Mouse (Mus musculus) lung, postnatal 4 days (tissue): ENCODE data around the gene Zswim2.
"Not testable (repeated sequence)": the region's sequence is repeated elsewhere in the genome, so short reads cannot be mapped to it uniquely, and the experiment has no call there.

Source experiments
- DNase-seq, 2 experiments: peaks; one replicate each; pipeline ENCODE4 v3.0.0; 2021

The Zswim2 gene

DNA sequence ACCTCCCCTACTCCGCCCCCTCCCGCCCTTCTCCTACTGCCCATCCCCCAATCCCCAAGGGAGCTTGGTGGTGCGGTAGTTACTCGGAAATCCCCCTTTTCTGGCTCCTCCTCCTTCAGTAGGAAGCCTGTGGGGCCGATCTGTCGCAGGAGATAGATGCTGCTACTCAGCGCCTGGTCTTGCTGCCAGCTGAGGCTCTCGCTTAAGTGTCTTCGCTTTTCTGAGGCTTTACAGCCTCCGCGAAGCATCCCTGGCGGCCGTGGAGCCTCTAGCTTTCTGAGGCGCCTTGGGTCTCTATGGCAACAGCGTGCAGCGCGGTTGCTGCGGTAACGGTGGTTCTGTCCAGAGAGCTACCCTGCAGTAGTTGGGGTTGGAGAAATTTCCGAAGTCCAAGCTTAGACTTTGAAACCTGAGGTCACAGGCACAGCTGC, at the start of gene Zswim2:
Gene Zswim2 (minus strand): TSS at position 298 of the 431 bp plus-strand sequence.
- DNase-seq, result peak; percentile 34 to 37

DNA sequence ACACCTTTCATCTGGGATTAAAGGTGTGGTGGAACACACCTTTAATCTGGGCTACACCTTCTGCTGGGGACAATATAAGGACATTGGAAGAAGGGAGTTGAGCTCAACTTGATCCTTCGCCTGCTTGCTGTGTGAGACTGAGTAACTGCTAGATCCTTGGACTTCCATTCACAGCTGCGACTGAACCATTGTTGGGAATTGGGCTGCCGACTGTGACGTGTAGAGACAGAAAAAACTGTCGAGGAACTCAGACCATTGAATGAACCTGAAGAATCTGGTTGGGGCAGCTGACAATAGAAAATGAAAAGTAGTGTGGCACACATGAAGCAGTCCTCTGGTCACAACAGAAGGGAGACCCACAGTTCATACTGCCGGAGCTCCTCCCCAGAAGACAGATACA, 49.2 kb upstream of the Zswim2 start, which contains the start of gene Gm13691:
Gene Gm13691 (plus strand): TSS at position 301 of the 400 bp plus-strand sequence.
- DNase-seq, result not testable (repeated sequence)

DNA sequence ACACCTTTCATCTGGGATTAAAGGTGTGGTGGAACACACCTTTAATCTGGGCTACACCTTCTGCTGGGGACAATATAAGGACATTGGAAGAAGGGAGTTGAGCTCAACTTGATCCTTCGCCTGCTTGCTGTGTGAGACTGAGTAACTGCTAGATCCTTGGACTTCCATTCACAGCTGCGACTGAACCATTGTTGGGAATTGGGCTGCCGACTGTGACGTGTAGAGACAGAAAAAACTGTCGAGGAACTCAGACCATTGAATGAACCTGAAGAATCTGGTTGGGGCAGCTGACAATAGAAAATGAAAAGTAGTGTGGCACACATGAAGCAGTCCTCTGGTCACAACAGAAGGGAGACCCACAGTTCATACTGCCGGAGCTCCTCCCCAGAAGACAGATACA, 43.4 kb upstream of the Zswim2 start, which contains the start of gene Gm13697:
Gene Gm13697 (plus strand): TSS at position 301 of the 400 bp plus-strand sequence.
- not testable (repeated sequence) for DNase-seq

DNA sequence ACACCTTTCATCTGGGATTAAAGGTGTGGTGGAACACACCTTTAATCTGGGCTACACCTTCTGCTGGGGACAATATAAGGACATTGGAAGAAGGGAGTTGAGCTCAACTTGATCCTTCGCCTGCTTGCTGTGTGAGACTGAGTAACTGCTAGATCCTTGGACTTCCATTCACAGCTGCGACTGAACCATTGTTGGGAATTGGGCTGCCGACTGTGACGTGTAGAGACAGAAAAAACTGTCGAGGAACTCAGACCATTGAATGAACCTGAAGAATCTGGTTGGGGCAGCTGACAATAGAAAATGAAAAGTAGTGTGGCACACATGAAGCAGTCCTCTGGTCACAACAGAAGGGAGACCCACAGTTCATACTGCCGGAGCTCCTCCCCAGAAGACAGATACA, 37.6 kb upstream of the Zswim2 start, which contains the start of gene Gm13694:
Gene Gm13694 (plus strand): TSS at position 301 of the 400 bp plus-strand sequence.
- not testable (repeated sequence) for DNase-seq

DNA sequence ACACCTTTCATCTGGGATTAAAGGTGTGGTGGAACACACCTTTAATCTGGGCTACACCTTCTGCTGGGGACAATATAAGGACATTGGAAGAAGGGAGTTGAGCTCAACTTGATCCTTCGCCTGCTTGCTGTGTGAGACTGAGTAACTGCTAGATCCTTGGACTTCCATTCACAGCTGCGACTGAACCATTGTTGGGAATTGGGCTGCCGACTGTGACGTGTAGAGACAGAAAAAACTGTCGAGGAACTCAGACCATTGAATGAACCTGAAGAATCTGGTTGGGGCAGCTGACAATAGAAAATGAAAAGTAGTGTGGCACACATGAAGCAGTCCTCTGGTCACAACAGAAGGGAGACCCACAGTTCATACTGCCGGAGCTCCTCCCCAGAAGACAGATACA, 31.8 kb upstream of the Zswim2 start, which contains the start of gene Gm13696:
Gene Gm13696 (plus strand): TSS at position 301 of the 400 bp plus-strand sequence.
- not testable (repeated sequence) for DNase-seq

DNA sequence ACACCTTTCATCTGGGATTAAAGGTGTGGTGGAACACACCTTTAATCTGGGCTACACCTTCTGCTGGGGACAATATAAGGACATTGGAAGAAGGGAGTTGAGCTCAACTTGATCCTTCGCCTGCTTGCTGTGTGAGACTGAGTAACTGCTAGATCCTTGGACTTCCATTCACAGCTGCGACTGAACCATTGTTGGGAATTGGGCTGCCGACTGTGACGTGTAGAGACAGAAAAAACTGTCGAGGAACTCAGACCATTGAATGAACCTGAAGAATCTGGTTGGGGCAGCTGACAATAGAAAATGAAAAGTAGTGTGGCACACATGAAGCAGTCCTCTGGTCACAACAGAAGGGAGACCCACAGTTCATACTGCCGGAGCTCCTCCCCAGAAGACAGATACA, 26.0 kb upstream of the Zswim2 start, which contains the start of gene Gm13695:
Gene Gm13695 (plus strand): TSS at position 301 of the 400 bp plus-strand sequence.
- DNase-seq, result not testable (repeated sequence)

DNA sequence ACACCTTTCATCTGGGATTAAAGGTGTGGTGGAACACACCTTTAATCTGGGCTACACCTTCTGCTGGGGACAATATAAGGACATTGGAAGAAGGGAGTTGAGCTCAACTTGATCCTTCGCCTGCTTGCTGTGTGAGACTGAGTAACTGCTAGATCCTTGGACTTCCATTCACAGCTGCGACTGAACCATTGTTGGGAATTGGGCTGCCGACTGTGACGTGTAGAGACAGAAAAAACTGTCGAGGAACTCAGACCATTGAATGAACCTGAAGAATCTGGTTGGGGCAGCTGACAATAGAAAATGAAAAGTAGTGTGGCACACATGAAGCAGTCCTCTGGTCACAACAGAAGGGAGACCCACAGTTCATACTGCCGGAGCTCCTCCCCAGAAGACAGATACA, 20.2 kb upstream of the Zswim2 start, which contains the start of gene Gm13693:
Gene Gm13693 (plus strand): TSS at position 301 of the 400 bp plus-strand sequence.
- not testable (repeated sequence) for DNase-seq

DNA sequence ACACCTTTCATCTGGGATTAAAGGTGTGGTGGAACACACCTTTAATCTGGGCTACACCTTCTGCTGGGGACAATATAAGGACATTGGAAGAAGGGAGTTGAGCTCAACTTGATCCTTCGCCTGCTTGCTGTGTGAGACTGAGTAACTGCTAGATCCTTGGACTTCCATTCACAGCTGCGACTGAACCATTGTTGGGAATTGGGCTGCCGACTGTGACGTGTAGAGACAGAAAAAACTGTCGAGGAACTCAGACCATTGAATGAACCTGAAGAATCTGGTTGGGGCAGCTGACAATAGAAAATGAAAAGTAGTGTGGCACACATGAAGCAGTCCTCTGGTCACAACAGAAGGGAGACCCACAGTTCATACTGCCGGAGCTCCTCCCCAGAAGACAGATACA, 14.4 kb upstream of the Zswim2 start, which contains the start of gene Gm13698:
Gene Gm13698 (plus strand): TSS at position 301 of the 400 bp plus-strand sequence.
- DNase-seq, result not testable (repeated sequence)

DNA sequence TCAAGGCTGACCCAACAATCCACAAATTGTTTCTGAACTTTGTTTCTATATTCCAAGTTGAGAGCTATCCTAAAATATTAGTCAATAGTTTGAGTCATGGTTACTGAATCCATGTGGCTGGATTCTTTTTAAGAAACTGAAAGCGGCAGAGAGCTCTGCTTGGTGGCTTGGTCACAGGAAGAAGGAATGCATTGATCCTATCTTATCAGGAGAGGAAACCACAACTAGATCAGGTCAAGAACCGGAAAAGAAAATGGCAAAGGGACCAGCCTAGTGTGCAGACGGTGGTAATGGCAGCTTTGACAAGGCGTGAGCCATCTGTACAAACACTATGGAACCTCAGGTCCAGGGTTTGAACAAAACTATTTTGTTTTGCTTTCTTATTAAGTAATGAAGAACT, 764 bp upstream of the Zswim2 start:
- no peak for DNase-seq

DNA sequence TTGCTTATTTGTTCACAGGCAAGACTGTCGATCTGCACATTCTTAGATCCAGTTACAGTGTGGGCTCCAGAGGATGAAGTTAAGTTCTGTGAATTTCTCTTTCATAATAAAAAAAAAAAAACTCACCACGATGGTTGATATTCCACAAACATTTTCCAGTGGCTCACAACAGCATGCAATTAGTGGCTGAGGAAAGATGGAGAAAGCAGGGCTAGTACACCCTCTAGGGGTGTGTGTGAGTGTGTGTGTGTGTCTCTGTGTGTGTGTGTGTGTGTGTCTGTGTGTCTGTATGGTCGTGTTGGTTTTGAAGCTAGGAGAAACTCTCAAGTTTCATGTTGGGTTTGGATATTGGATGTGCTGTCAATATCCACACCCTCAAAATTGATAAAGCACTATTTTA, 350 bp upstream of the Zswim2 start:
- no peak for DNase-seq

DNA sequence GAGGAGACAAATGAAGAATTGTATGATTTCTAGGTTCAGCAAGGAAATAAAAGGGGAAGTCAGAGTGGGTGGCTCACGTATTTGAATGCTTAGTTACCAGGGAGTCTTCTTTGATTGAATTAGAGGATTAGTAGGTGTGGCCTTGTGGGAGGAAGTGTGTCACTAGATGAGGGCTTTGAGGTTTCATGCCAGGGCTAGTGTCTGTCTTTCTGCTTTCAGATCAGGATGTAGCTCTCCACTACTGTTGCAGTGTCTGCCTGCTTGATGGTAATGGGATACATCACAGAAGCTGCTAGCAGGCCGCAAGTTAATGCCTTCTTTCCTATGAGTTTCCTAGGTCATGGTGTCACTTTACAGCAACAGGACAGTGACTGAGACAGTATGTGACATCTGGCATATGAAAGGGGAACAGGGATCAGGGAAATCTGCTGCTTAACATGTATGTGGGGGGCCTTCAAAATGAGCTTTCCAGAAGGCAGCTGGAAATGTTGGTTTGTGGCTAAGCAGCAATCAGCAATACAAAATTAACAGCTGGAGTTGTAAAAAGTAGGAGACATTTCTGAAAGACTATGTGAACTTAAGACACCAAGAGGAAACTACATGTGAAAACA, 11.4 kb downstream of the Zswim2 start:
- DNase-seq, result no peak

DNA sequence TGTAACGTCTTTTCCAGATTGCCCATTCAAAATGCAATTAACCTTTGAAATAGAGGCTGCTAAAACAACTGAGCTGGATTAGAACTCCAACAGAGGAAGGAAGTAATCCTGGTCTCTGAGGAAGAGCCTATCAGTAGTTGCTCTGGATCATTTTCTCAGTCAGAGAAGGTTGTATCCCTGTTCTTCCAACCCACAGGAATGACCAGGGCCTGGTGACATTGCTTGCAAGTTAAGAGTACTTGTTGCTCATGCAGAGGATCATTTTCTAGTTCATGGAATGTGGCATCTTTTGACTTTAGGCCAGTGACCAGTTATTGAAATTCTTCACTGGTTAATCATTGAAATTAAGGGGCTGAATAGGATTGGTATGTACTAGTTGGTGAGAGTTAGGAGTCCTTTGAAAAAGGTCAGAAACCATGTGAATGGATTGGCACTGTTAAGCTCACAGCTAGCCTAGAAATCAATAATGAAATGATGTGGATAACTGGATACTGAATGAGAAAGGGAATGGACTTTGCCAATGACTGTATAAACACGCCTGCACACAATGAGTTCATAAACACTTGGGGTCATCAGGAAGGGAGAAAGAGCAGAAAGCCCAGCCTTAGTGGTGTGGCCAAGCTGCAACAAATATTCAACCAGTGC, 39.0 kb downstream of the Zswim2 start:
- no peak for DNase-seq

DNA sequence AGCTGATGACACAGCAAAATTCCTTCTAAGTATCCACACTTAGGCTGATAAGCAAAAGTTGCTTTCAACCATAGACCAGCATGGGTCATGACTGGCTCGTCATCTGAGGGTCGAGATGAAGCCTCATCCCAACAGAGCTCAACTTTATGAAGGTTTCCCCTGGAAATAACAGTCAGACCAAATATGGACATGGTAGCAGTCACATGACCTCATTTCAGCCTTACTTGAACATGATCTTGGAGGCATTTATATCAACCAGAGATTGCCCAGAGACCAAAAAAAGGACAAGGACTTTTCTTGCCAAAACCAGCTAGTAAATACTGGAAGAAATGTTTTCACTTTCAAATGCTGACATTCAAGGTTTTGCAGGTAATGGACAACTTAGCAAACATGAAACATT, 47.3 kb downstream of the Zswim2 start:
- no peak for DNase-seq

DNA sequence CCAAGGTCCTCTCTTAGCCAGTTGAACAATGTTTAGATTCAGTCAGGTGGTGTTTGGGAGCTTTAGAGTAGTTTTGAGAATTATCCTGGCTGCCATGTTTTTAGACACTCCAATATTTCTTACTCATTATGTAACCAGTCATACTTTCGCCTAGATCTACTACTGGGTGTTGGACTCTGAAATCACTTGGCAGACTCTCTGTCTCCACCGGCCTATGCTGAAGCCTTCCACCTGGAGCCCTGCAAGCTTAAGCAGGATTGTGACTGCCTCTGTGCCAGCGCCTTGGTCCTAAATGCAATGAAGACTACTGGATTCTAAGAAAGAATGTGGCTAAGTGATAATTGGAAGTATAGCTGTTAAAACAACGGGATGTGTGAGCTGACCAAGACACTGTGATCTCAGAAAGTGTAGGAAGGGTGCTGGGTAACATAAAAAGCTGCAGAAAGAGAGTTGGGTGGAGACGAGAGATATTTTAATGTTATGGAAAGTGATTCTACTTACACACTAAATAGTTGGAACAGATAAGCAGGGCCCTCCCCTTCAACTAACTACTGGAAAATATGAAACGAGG, 57.1 kb downstream of the Zswim2 start:
- no peak for DNase-seq
